Mouse (Mus musculus) ES-E14 (cell line): ENCODE results near the gene Mum1. TPM values are rescaled to one million over a fixed set of nuclear protein-coding genes. Genes with fewer than 3 reads are reported as not detected.

Experiments
- DNase-seq: peaks from one replicate; pipeline ENCODE4 v3.0.0-alpha.2; 2013; ENCODE audit warnings: low read depth, low spot score
- H3K27ac ChIP-seq: 2 replicates; pipeline ENCODE4 v1.5.1; 2012; ENCODE audit warnings: low read depth, mild to moderate bottlenecking, low read length, moderate library complexity, mixed read lengths; ENCODE audit not compliant: poor library complexity, insufficient read depth, severe bottlenecking
- H3K36me3 ChIP-seq: 2 replicates; pipeline ENCODE4 v1.6.1; 2012; ENCODE audit warnings: mild to moderate bottlenecking, low read length, moderate library complexity, mixed read lengths; ENCODE audit not compliant: control insufficient read depth, poor library complexity, insufficient read depth, severe bottlenecking
- H3K4me1 ChIP-seq, 2 experiments: fragments of 150-350 bp in 1 of 2; sonication (generic) in 1 of 2; 2 replicates each; pipeline ENCODE4 v1.6.1; 2012; ENCODE audit warnings: low read length in 2 of 2, mild to moderate bottlenecking in 1 of 2, mixed read lengths in 1 of 2; ENCODE audit not compliant: control insufficient read depth in 2 of 2, insufficient read depth in 2 of 2, poor library complexity in 1 of 2
- H3K4me3 ChIP-seq, 2 experiments: fragments of 150-350 bp in 1 of 2; sonication (generic) in 1 of 2; 2 replicates each; pipeline ENCODE4 v1.5.1; 2012; ENCODE audit warnings: low read length in 2 of 2, low read depth in 1 of 2, mild to moderate bottlenecking in 1 of 2, mixed read lengths in 1 of 2; ENCODE audit not compliant: insufficient read depth in 1 of 2, poor library complexity in 1 of 2, severe bottlenecking in 1 of 2
- H3K9ac ChIP-seq: 2 replicates; pipeline ENCODE4 v1.6.1; 2012; ENCODE audit warnings: low read depth, mild to moderate bottlenecking, low read length, mixed read lengths; ENCODE audit not compliant: poor library complexity, insufficient read depth, severe bottlenecking
- H3K9me3 ChIP-seq: fragments of 150-350 bp; sonication (generic); 2 replicates; pipeline ENCODE4 v1.6.1; 2012; ENCODE audit warnings: low read depth, mild to moderate bottlenecking, low read length; ENCODE audit not compliant: control insufficient read depth, insufficient read depth
- CHD2 ChIP-seq: IDR thresholded peaks from 2 replicates; pipeline ENCODE4 v1.6.1; 2014; ENCODE audit warnings: mild to moderate bottlenecking, low read depth, low read length, inconsistent platforms
- HCFC1 ChIP-seq: IDR thresholded peaks from 2 replicates; pipeline ENCODE4 v1.6.1; 2012; ENCODE audit warnings: low read length, inconsistent platforms, borderline replicate concordance; ENCODE audit not compliant: insufficient read depth
- MAFK ChIP-seq: IDR thresholded peaks from 2 replicates; pipeline ENCODE4 v1.6.1; 2014; ENCODE audit warnings: mild to moderate bottlenecking, low read depth, low read length, inconsistent platforms; ENCODE audit not compliant: insufficient read depth
- ZC3H11A ChIP-seq: IDR thresholded peaks from 2 replicates; pipeline ENCODE4 v1.6.1; 2012; ENCODE audit warnings: low read depth, mild to moderate bottlenecking, inconsistent platforms, low read length, borderline replicate concordance
- ZNF384 ChIP-seq: IDR thresholded peaks from 2 replicates; pipeline ENCODE4 v1.6.1; 2012; ENCODE audit warnings: low read depth, low read length, inconsistent platforms
- in situ Hi-C, 2 experiments: fragments of 600-800 bp; cut with MboI; formaldehyde crosslinking; loops; one replicate each; pipeline ENCODE4 v1.15.1; 2025; ENCODE audit warnings: low sequenced_read_pairs in 2 of 2, inconsistent platforms in 1 of 2; ENCODE audit not compliant: unreplicated experiment in 2 of 2
- total RNA-seq: library from RNA; depleted of rRNA; stranded (reverse); fragments of 300-350 nt; gene quantifications from 2 replicates; pipeline ENCODE4 v1.2.3, GENCODE M21; 2012

The Mum1 gene
- total RNA-seq, 1 experiment: 80.8 TPM

GRCm38 (mm10) chr10:80188453-80189024 is 37.7 kb upstream of the Mum1 start:
- no peak for TF ChIP-seq MAFK
- no peak for TF ChIP-seq HCFC1
- no peak for TF ChIP-seq ZNF384
- no peak for TF ChIP-seq CHD2
- TF ChIP-seq ZC3H11A: no peak
- Histone ChIP-seq H3K9ac (no peak overlapping the region), H3K9me3 (no peaks in the 10 kb centered on the region), H3K27ac (no peak overlapping the region), H3K36me3 (no peaks in the 10 kb centered on the region), H3K4me3 (no peak overlapping the region), H3K4me1 (peaks cover 2 to 22% of the 10 kb centered on the region in 2 experiments; a peak in 2 of 4 replicates)
- in situ Hi-C loops: no loop called here
- DNase-seq: no peak

DNA sequence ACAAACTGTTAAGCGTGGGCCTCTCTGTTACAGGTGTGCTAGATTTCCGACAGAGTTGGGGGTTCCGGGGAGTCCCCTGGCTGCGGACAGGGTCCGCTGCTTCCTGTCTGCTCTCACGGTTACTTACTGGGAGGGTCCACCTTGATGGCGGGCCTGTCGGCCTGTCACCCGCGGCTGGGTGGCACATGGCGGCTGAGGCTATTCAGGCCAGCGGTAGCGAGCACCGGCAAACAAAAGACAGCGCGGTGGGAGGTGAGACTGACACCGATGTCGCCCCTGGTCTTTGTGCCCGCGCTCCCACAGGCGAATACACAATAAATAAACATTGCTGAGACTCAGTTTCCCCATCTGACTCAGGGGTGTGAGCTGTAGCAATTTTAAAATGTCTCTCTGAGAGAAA is 36.2 kb upstream of the Mum1 start:
- TF ChIP-seq ZNF384: no peak
- TF ChIP-seq ZC3H11A: no peak
- TF ChIP-seq CHD2: no peak
- no peak for TF ChIP-seq MAFK
- TF ChIP-seq HCFC1: no peak
- Histone ChIP-seq H3K27ac (no peak overlapping the region), H3K36me3 (no peaks in the 10 kb centered on the region), H3K9me3 (no peaks in the 10 kb centered on the region), H3K4me3 (peak overlapping the region; percentile 47 to 55; a peak in 2 of 4 replicates), H3K9ac (no peak overlapping the region), H3K4me1 (peaks cover 2 to 20% of the 10 kb centered on the region in 2 experiments; a peak in 2 of 4 replicates)
- in situ Hi-C loops: no loop called here
- DNase-seq: no peak

DNA sequence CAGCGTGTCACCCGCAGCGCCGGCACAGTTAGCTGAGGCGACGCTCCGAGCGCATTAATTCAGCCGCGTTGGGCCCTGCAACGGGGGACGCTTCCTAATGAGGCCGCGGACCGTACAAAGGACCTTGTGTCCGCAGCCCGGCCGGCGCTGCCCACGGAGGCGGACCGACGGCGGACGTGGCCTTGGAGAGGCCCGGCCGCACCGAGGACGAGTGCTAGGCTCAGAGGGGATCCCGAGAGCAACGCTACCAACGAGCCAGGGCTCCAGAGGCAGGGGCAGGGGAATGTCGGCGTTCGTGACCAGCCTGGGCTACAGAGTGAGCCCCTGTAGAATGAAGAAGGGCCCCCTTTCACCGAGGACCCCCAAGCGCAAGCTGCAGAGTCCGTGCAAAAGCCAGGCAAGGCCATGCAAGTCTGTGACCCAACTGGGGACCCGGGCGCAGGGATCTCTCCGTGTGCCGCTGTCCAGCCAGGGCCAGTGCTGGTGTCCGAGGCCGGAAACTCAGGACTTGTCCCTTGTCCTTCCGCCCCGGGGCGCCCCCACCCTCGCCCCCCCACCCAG is 35.7 kb upstream of the Mum1 start:
- Histone ChIP-seq H3K9ac (0 out of 2 replicates have a peak overlapping the region, but pooled peaks have one; percentile 15), H3K27ac (no peak overlapping the region), H3K9me3 (no peaks in the 10 kb centered on the region), H3K4me1 (peaks cover 2 to 20% of the 10 kb centered on the region in 2 experiments; a peak in 2 of 4 replicates), H3K4me3 (peak overlapping the region; percentile 47 to 55), H3K36me3 (no peaks in the 10 kb centered on the region)
- DNase-seq: no peak
- TF ChIP-seq CHD2 (no peak), ZNF384 (no peak), HCFC1 (no peak), MAFK (no peak), ZC3H11A (no peak)
- in situ Hi-C loops: no loop called here

- H3K9me3 ChIP-seq: no peaks in the 10 kb centered on the region
- TF ChIP-seq ZNF384 (no peak), ZC3H11A (no peak), CHD2 (no peak), HCFC1 (no peak), MAFK (no peak)
- peaks cover 0 to 10% of the 10 kb centered on the region in 2 experiments; a peak in 2 of 4 replicates for H3K4me1 ChIP-seq
- no peak overlapping the region for H3K9ac ChIP-seq
- H3K4me3 ChIP-seq: no peak overlapping the region
- no peak overlapping the region for H3K27ac ChIP-seq
- in situ Hi-C loops: no loop called here
- no peaks in the 10 kb centered on the region for H3K36me3 ChIP-seq
- no peak for DNase-seq
Observed at GRCm38 (mm10) chr10:80193976-80194375, 32.3 kb upstream of the Mum1 start.
